Mouse (Mus musculus) splenic B cell, adult 2 months (primary cell): ENCODE measurements around the gene Ybx3.

ENCODE experiments used
- DNase-seq: peaks from one replicate; pipeline ENCODE4 v3.0.0-alpha.2; 2011; ENCODE audit warnings: low read depth, low spot score
- H3K27me3 ChIP-seq: 2 replicates; pipeline ENCODE4 v1.6.1; 2012; ENCODE audit warnings: mild to moderate bottlenecking, low read length, moderate library complexity, mixed read lengths; ENCODE audit not compliant: control insufficient read depth, poor library complexity, insufficient read depth, severe bottlenecking
- H3K36me3 ChIP-seq: 2 replicates; pipeline ENCODE4 v1.6.1; 2012; ENCODE audit warnings: mild to moderate bottlenecking, low read length, moderate library complexity, mixed read lengths; ENCODE audit not compliant: control insufficient read depth, poor library complexity, insufficient read depth, severe bottlenecking

Gene Ybx3

GRCm38 (mm10) chr6:131388040-131389021, at the start of gene Ybx3:
Ybx3 (minus strand) TSS chr6:131388476.
- no peaks in the 10 kb centered on the region for H3K27me3 ChIP-seq
- peak; percentile 77 for DNase-seq
- no peaks in the 10 kb centered on the region for H3K36me3 ChIP-seq

- Histone ChIP-seq H3K36me3 (no peaks in the 10 kb centered on the region), H3K27me3 (no peaks in the 10 kb centered on the region)
- DNase-seq, result no peak
These were observed 48.4 kb upstream of the Ybx3 start for GRCm38 (mm10) chr6:131436626-131437025.

- Histone ChIP-seq H3K36me3 (no peaks in the 10 kb centered on the region), H3K27me3 (no peaks in the 10 kb centered on the region)
- DNase-seq, result no peak
These were observed 45.8 kb upstream of the Ybx3 start for GRCm38 (mm10) chr6:131434088-131434487.

GRCm38 (mm10) chr6:131433153-131434048, 45.1 kb upstream of the Ybx3 start:
- peak; percentile 4 for DNase-seq

GRCm38 (mm10) chr6:131421572-131421971, 33.3 kb upstream of the Ybx3 start:
- Histone ChIP-seq H3K27me3 (no peaks in the 10 kb centered on the region), H3K36me3 (no peaks in the 10 kb centered on the region)
- DNase-seq, result peak; percentile 32

More at GRCm38 (mm10) chr6:131433153-131434048, 45.1 kb upstream of the Ybx3 start:
- Histone ChIP-seq H3K27me3 (no peaks in the 10 kb centered on the region), H3K36me3 (no peaks in the 10 kb centered on the region)

GRCm38 (mm10) chr6:131419614-131420013, 31.3 kb upstream of the Ybx3 start:
- peak; percentile 27 for DNase-seq
- Histone ChIP-seq H3K27me3 (no peaks in the 10 kb centered on the region), H3K36me3 (no peaks in the 10 kb centered on the region)

- no peaks in the 10 kb centered on the region for H3K27me3 ChIP-seq
- no peaks in the 10 kb centered on the region for H3K36me3 ChIP-seq
- peak; percentile 13 for DNase-seq
These were observed 30.5 kb upstream of the Ybx3 start for GRCm38 (mm10) chr6:131418770-131419169.

- no peaks in the 10 kb centered on the region; the same call in 1 of the 2 replicates for H3K27me3 ChIP-seq
- no peaks in the 10 kb centered on the region for H3K36me3 ChIP-seq
- no peak for DNase-seq
These were observed 23.0 kb upstream of the Ybx3 start for GRCm38 (mm10) chr6:131411116-131411843.

GRCm38 (mm10) chr6:131406957-131407356, 18.7 kb upstream of the Ybx3 start:
- no peak for DNase-seq
- no peaks in the 10 kb centered on the region for H3K36me3 ChIP-seq
- H3K27me3 ChIP-seq, result no peaks in the 10 kb centered on the region; the same call in 1 of the 2 replicates

- no peak for DNase-seq
- Histone ChIP-seq H3K36me3 (no peaks in the 10 kb centered on the region), H3K27me3 (no peaks in the 10 kb centered on the region; the same call in 1 of the 2 replicates)
These were observed 17.6 kb upstream of the Ybx3 start for GRCm38 (mm10) chr6:131405896-131406295.

- Histone ChIP-seq H3K36me3 (no peaks in the 10 kb centered on the region), H3K27me3 (no peaks in the 10 kb centered on the region)
- no peak for DNase-seq
These were observed 16.9 kb upstream of the Ybx3 start for GRCm38 (mm10) chr6:131405174-131405573.

GRCm38 (mm10) chr6:131404260-131404659, 16.0 kb upstream of the Ybx3 start:
- no peaks in the 10 kb centered on the region for H3K27me3 ChIP-seq
- H3K36me3 ChIP-seq, result no peaks in the 10 kb centered on the region
- DNase-seq, result no peak

GRCm38 (mm10) chr6:131403036-131403435, 14.8 kb upstream of the Ybx3 start:
- no peak for DNase-seq
- H3K36me3 ChIP-seq, result no peaks in the 10 kb centered on the region

GRCm38 (mm10) chr6:131402606-131403005, 14.3 kb upstream of the Ybx3 start:
- H3K27me3 ChIP-seq, result no peaks in the 10 kb centered on the region
- no peak for DNase-seq
- H3K36me3 ChIP-seq, result no peaks in the 10 kb centered on the region

More at GRCm38 (mm10) chr6:131403036-131403435, 14.8 kb upstream of the Ybx3 start:
- H3K27me3 ChIP-seq, result no peaks in the 10 kb centered on the region
